Mouse (Mus musculus): ENCODE data around the gene Cpvl. TPM values are rescaled to one million over a fixed set of nuclear protein-coding genes. Genes with fewer than 3 reads are reported as not detected.

Cpvl gene
- polyA plus RNA-seq, 1 experiment, result not detected

- no peak for TF ChIP-seq GATA1 (IDR thresholded peaks at IDR 0.05; ENCODE audit: low read length)
Measured at GRCm38 (mm10) chr6:53920041-53920440, 58.4 kb downstream of the Cpvl start.

DNA sequence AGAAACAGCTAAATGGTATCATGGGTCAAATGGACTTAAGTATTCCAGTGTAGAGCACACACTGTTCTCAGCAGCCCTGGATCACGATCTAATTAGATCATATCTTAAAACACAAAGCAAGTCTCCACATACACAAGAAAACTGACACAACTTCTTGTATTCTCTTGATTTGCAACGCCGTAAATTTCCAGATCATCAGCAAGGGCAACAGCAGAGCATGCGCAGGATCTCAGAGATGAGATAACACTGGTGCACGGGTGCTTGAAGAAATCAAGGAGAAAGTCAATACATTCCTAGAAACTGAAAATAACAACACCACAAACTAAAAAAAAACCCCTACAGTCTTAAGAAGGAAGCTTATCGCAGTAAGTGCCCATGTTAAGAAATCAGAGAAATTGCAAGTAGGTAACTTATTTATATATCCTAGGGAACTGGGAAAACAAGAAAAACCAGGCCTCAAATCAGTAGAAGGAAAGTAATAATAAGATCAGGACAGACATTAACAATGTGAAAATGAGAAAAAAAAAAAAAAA is 61.4 kb downstream of the Cpvl start:
- no peak for TF ChIP-seq GATA1 (IDR thresholded peaks at IDR 0.05; ENCODE audit: low read length)

- no peak for TF ChIP-seq GATA1 (IDR thresholded peaks at IDR 0.05; ENCODE audit: low read length)
Measured at GRCm38 (mm10) chr6:53915347-53915746, 63.1 kb downstream of the Cpvl start.

DNA sequence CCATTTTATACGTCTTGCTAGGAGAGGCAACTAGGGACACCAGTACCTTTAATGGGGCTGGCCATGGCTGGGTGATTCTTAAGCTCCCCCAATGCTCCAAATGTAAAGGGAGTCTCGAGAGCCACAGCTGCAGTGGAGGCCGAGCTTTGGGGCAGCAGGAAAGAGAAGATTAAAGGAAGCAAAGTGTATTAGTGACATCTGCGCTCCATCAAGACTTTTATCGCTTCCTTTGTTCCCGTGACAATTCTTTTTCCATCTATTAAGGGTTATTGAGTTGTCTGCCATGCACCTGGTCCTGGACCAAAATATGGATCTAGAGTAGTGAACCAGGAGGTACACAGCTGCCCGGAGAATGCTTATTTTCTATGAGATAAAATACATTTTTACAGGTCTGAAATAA is 65.3 kb downstream of the Cpvl start:
- TF ChIP-seq GATA1 (IDR thresholded peaks at IDR 0.05; ENCODE audit: low read length), result no peak

DNA sequence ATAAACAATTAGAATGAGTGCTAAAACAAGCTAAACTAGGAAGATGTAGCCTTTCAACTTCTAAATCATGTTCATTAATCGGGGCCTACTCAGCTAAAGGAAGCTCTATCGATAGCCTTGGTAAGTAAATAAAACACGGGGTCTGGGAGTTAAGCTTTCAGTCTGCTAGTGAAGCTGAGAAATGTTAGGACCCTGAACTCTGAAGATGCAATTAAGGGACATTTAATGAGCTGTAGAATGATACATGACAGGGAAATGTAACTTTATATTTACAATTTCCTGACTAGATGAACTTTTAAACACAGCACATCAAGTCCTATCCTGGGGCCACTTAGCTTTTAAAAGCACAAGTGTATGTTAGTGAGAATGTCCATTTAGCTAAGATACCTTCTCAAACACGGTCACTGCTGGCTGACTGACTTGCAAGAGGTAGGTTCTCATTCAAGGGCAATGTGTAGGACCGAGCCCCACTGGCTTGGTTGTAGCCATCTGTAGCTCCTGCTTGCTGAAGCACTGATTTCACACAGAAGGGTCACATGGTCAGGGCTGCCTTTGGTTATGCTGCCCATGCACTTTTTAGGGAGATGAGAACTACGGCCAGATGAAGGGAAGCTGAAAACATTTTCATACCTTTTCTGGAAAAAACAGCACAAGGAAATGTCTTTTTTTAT is 66.2 kb downstream of the Cpvl start:
- no peak for TF ChIP-seq GATA1 (IDR thresholded peaks at IDR 0.05; ENCODE audit: low read length)

GRCm38 (mm10) chr6:53909986-53910385 is 68.5 kb downstream of the Cpvl start:
- no peak for TF ChIP-seq GATA1 (IDR thresholded peaks at IDR 0.05; ENCODE audit: low read length)

- TF ChIP-seq GATA1 (IDR thresholded peaks at IDR 0.05; ENCODE audit: low read length), result no peak
Measured at GRCm38 (mm10) chr6:53909446-53909845, 69.0 kb downstream of the Cpvl start.

- TF ChIP-seq GATA1 (IDR thresholded peaks at IDR 0.05; ENCODE audit: low read length), result no peak
Measured at GRCm38 (mm10) chr6:53906871-53907270, 71.6 kb downstream of the Cpvl start.

DNA sequence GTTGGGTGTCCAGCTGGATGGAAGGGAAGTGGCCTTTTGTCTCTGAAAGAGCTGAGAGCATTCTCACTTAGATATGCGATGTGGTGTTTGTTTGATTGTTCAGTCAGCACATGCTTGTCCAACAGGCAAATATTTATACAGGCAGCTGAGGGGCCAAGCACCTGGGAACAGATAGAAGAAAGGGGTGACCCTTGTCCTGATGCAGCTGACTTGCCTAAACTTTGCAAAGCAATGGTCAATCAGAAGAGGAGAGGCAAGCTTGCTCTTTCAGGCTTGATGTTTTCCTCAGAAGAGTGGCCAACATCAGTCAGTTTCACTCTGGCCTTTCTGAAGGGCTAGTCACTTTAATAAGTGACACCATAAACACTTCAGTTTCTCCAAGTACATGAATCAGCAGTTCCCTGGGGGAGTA is 72.4 kb downstream of the Cpvl start:
- no peak for TF ChIP-seq GATA1 (IDR thresholded peaks at IDR 0.05; ENCODE audit: low read length)

- no peak for TF ChIP-seq GATA1 (IDR thresholded peaks at IDR 0.05; ENCODE audit: low read length)
Measured at GRCm38 (mm10) chr6:53905576-53905975, 72.9 kb downstream of the Cpvl start.

DNA sequence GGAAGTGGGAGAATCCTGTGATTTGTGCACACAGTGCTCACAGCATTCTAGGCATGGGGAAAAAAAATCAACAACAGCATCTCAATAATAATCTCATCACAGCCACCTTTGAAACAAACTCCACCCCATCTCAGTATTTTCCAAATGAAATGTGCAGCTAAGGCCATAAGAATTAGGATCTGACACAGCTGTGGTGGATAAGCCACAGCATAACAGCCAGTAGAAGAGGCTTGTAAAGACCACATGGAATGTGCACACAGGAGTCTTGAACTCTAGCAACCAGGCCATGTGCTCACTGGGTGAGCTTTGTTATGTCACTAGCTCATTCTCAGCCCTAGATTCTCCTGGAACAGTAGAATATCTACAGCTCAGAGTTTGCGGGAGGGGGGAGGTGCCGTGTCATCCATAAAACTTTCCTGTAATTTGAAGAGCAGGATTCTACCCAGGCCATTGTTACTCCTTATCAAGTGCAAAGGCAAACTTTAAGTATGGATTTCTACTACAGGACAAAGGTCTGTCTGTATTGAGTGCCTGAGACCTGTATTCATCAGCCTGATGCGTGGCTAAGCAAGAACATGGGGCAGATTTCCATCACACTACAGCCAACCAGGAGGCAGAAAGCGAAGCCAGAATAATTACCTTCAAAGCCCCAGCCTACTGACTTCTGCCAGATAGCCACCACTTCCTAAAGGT is 73.6 kb downstream of the Cpvl start:
- TF ChIP-seq GATA1 (IDR thresholded peaks at IDR 0.05; ENCODE audit: low read length), result no peak

DNA sequence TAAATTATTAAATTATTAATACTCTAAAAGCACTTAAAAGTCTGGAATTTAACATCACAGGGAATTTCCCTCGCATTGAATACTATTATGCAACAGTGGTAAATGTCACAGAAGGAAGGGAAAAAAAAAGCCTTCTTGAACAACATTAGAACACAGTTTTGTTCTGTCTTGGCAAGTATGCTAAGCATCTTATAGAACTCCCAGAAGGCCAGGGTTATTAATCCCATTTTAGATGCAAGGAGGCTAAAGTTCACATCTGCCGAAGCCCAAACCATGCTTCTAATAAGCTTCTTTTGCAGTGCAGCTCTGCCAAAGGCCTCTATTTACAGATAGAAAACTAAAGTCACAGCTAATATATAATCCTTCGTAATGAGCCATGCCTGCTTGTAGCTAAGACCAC is 74.3 kb downstream of the Cpvl start:
- TF ChIP-seq GATA1 (IDR thresholded peaks at IDR 0.05; ENCODE audit: low read length), result no peak

DNA sequence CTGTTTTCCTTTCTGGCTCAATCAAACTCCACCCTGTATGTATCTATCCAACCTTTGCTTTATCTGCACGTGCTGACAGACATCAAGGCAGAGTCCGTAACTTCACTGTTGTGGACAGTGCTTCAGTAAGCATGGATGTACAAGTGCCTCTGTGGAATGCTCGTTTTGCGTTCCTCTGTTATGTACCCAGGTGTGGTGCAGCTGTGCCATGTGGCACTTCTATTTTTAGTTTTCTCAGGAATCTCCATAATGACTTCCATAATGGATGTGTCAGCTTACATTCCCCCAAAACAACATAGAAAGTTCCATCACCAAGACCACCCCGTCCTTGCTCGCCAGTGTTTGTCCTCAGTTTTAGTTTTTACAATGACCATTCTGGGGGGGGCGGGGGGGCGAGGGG is 76.7 kb downstream of the Cpvl start:
- TF ChIP-seq GATA1 (IDR thresholded peaks at IDR 0.05; ENCODE audit: low read length), result no peak

DNA sequence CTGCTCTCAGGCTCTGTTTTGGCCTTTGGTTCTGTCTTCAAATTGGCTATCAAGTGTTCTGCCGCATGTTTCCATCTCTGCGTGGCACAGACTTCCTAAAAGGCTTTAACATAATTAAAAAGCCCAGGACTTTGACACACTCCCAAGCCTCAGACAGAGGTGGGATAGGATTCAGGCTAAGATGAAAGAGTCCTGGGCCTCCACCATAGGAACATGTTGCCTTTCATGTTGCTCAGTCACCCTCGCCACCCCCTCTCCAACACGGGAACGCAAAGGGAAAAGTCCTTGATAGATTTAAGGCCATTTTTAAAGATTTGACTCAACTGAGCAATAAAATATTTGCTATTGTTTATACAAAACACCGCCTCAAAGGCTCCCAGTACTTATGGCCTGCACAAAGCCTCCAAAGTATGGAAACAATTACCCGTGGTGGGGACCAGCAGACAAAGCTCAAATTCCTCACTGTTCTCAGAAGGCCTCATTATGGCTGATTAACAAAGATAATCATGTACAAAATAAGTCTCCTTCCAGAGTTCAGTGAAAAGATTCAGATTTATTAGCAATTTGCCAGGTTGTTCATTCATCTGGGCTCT is 80.5 kb downstream of the Cpvl start:
- no peak for TF ChIP-seq GATA1 (IDR thresholded peaks at IDR 0.05; ENCODE audit: low read length)

GRCm38 (mm10) chr6:53897126-53897525 is 81.3 kb downstream of the Cpvl start:
- TF ChIP-seq GATA1 (IDR thresholded peaks at IDR 0.05; ENCODE audit: low read length), result no peak

DNA sequence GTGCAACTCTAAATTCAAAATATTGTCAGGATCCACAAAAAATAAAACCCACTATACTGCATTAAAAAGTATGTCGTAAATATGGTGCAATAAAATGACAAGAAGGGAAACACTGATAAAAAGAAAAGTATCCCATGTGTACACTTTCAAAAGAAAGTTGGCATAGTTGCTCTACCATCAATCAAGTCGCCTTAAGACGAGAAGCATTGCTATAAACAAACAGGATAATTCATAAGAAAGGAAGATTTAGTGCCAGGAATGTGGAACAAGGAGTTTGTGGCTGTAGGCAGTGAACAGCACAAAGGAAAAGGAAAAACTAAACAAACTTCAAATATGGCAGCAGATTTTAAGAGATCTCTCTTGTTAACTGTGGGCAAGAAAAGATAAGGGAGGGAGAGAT is 84.7 kb downstream of the Cpvl start:
- TF ChIP-seq GATA1 (IDR thresholded peaks at IDR 0.05; ENCODE audit: low read length), result no peak

DNA sequence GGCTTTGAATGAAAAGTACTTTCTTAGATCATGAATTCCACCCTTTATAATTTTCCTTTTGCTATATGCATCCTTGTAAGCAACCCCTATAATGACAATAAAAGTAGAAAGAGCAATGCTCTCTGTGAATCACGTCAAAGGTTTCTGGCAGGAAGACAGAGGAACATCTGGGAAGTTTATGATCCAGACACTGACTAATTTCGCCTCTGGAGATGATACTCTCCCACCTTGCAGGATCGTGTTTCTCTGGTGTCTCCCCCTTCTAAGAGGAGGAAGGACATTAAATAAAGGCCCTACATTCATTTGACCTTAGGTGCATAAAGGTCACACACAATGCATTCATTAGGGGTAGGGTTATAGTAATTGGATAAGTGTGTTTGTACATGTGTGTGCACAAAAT is 87.4 kb downstream of the Cpvl start:
- no peak for TF ChIP-seq GATA1 (IDR thresholded peaks at IDR 0.05; ENCODE audit: low read length)
